Mouse (Mus musculus) bone marrow macrophage, adult 2 months (primary cell): ENCODE measurements around the gene Coasy.

Source experiments
- CTCF ChIP-seq: IDR thresholded peaks from 2 replicates; pipeline ENCODE4 v1.5.1; 2012; ENCODE audit warnings: low read depth, mild to moderate bottlenecking, low read length, moderate library complexity
- POLR2A ChIP-seq: IDR thresholded peaks from 2 replicates; pipeline ENCODE4 v1.6.1; 2012; ENCODE audit warnings: mild to moderate bottlenecking, low read depth, low read length, borderline replicate concordance

- TF ChIP-seq CTCF: no peak
- TF ChIP-seq POLR2A: no peak
These were observed 28.3 kb downstream of the Coasy start for GRCm38 (mm10) chr11:101110708-101111107.
